Mouse (Mus musculus) kidney, embryonic 14.5 days (tissue): ENCODE data around the gene Esp22. TPM values are rescaled to one million over a fixed set of nuclear protein-coding genes. Genes with fewer than 3 reads are reported as not detected.
"Not testable (repeated sequence)": the region's sequence is repeated elsewhere in the genome, so short reads cannot be mapped to it uniquely, and the experiment has no call there.

Source experiments
- ATAC-seq: fragments of 200-750 bp; cut with Nextera tagmentation; 2 replicates; pipeline ENCODE4 v1.8.0; 2017; ENCODE audit warnings: moderate number of reproducible peaks, mild to moderate bottlenecking, moderate TSS enrichment, moderate library complexity; ENCODE audit not compliant: low FRiP score, low TSS enrichment
- H3K27ac ChIP-seq: fragments of 300-500 bp; sonication (generic); 2 replicates; pipeline ENCODE4 v1.5.1; 2014; ENCODE audit warnings: low read depth, mild to moderate bottlenecking, low read length, moderate library complexity, mixed read lengths
- H3K27me3 ChIP-seq: fragments of 300-500 bp; sonication (generic); 2 replicates; pipeline ENCODE4 v1.6.1; 2014; ENCODE audit warnings: mild to moderate bottlenecking, low read length; ENCODE audit not compliant: control insufficient read depth, insufficient read depth
- H3K36me3 ChIP-seq: fragments of 300-500 bp; sonication (generic); 2 replicates; pipeline ENCODE4 v1.6.1; 2014; ENCODE audit warnings: low read length, mixed read lengths; ENCODE audit not compliant: control insufficient read depth, insufficient read depth
- H3K4me1 ChIP-seq: fragments of 300-500 bp; sonication (generic); 2 replicates; pipeline ENCODE4 v1.6.1; 2014; ENCODE audit warnings: low read length, mixed read lengths; ENCODE audit not compliant: control insufficient read depth, insufficient read depth
- H3K4me2 ChIP-seq: fragments of 300-500 bp; sonication (generic); replicated peaks from 2 replicates; pipeline ENCODE4 v1.6.1; 2014; ENCODE audit warnings: low read depth, mild to moderate bottlenecking, low read length
- H3K4me3 ChIP-seq: fragments of 300-500 bp; sonication (generic); 2 replicates; pipeline ENCODE4 v1.5.1; 2014; ENCODE audit warnings: mild to moderate bottlenecking, low read length
- H3K9ac ChIP-seq: fragments of 300-500 bp; sonication (generic); 2 replicates; pipeline ENCODE4 v1.6.1; 2014; ENCODE audit warnings: low read depth, mild to moderate bottlenecking, low read length, moderate library complexity
- H3K9me3 ChIP-seq: fragments of 300-500 bp; sonication (generic); 2 replicates; pipeline ENCODE4 v1.6.1; 2016; ENCODE audit warnings: low read length; ENCODE audit not compliant: control insufficient read depth
- WGBS: fragments of 180-500 bp; shearing (Covaris S2); extraction: QIAGEN DNeasy Blood & Tissue Kit; methylation state at CpG from one replicate; pipeline ENCODE4 v1.1.7; 2014; 5-methylcytosine and 5-hydroxymethylcytosine counted together
- polyA plus RNA-seq: library from polyadenylated mRNA; unstranded; fragments of >200 nt; fragmentation: Nextera tagmentation; extraction: Ambion mirVana; gene quantifications from 2 replicates; pipeline ENCODE4 v1.2.1, GENCODE M21; 2014

Gene Esp22
- polyA plus RNA-seq: not detected in 2 replicates

DNA sequence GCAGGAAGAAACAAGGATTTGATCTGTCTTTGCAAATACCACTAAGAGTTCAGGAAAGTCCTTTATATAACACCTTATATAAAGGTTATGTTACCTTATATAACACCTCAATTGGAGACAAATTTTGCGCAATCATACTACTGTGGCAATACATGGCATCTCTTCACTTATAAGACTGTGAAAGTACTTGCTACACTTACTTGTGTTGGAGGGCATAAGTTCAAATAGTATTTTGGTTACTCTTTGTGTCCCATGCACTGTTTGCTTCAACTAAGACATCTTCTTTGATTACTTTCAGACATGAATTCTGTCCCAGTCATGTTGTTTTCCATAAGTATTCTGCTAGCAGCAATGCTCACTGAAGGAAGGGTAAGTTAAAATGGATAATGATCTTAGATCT is at the start of gene Esp22:
TSS of gene Esp22 (plus strand) at position 301 of the 400 bp plus-strand sequence.
- Histone ChIP-seq H3K4me1 (no peaks in the 10 kb centered on the region), H3K27me3 (no peaks in the 10 kb centered on the region), H3K9ac (no peak within 1 kb of the TSS), H3K27ac (no peak within 1 kb of the TSS), H3K4me3 (no peak within 1 kb of the TSS), H3K9me3 (peaks cover 3% of the 10 kb centered on the region; the same call in 1 of the 2 replicates), H3K36me3 (no peaks in the 10 kb centered on the region), H3K4me2 (no peak within 1 kb of the TSS)
- WGBS: 97% methylated on average over 1 of the region's 1 CpGs
- no peak for ATAC-seq

DNA sequence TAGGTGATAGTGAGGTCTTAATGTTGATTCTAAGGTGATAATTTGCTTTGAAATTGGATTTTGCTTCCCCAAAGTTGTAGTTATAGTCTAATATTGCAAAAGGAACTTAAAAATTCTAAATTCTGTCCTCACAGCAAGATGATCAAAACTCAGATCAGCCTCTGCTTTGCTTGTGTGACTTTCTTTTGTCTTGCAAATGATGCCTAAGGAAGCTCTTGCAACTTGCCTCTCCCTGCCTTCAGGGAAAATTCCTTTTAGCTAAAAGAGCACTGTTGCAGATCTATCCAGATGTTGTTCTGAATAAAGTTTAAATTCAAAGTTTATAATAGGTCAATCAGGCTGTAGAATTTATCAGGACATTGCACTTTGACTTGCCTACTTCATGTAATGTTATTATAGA is 31.5 kb upstream of the Esp22 start:
- no peak overlapping the region for H3K27ac ChIP-seq
- H3K27me3 ChIP-seq: no peaks in the 10 kb centered on the region
- no peaks in the 10 kb centered on the region for H3K36me3 ChIP-seq
- peaks cover 15% of the 10 kb centered on the region for H3K9me3 ChIP-seq
- no peak for ATAC-seq
- no peak overlapping the region for H3K4me2 ChIP-seq
- H3K4me1 ChIP-seq: no peaks in the 10 kb centered on the region
- no peak overlapping the region for H3K4me3 ChIP-seq
- no peak overlapping the region for H3K9ac ChIP-seq

DNA sequence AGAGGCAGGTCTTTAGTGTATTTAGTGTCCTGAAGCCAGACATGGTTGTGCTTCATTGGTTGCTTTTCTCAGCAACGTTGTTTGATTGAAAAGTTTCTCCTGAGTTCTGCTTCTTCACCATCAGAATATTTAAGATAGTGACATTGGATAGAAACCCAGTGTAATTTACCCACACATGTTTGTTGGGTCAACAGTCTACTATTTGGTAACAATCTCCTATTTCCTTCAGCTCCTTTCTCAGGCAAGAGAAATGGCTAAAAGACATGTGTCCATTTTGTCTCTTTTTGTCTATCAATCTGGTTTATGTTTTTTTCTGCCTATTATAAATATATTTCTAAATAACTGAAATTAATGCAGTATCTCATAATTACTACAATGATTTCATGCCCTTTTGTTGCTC is 18.2 kb upstream of the Esp22 start, which contains the start of gene Esp23:
TSS of gene Esp23 (minus strand) at position 101 of the 400 bp plus-strand sequence.
- Histone ChIP-seq H3K36me3 (no peaks in the 10 kb centered on the region), H3K4me3 (no peak within 1 kb of the TSS), H3K4me2 (no peak within 1 kb of the TSS), H3K9ac (no peak within 1 kb of the TSS), H3K27me3 (no peaks in the 10 kb centered on the region), H3K9me3 (no peaks in the 10 kb centered on the region; the same call in 1 of the 2 replicates), H3K4me1 (no peaks in the 10 kb centered on the region), H3K27ac (no peak within 1 kb of the TSS)
- WGBS: 58% methylated on average over 1 of the region's 1 CpGs
- no peak for ATAC-seq

DNA sequence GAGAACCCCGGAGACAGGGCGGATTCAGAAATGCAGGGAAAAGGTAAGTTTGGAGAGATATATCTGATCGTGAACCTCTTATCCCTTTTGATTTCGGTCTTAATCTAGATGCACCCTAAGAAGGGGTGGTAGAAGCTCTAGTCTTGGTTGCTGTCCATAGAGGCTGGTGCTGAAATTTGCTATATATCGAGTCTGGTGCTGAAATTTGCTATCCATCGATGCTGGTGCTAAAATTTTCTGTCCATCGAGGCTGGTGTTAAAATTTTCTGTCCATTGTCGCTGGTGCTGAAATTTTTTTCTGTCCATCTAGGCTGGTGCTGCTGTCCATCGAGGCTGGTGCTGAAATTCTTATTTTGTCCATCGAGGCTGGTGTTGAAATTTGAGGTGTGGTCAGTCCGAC is 12.0 kb downstream of the Esp22 start:
- H3K27me3 ChIP-seq, H3K36me3 ChIP-seq, H3K4me2 ChIP-seq, H3K9ac ChIP-seq, H3K4me1 ChIP-seq, ATAC-seq, H3K4me3 ChIP-seq, H3K27ac ChIP-seq: not testable (repeated sequence)
- WGBS: 71% methylated on average over 11 of the region's 11 CpGs
- peaks cover 12% of the 10 kb centered on the region; the same call in 1 of the 2 replicates for H3K9me3 ChIP-seq

DNA sequence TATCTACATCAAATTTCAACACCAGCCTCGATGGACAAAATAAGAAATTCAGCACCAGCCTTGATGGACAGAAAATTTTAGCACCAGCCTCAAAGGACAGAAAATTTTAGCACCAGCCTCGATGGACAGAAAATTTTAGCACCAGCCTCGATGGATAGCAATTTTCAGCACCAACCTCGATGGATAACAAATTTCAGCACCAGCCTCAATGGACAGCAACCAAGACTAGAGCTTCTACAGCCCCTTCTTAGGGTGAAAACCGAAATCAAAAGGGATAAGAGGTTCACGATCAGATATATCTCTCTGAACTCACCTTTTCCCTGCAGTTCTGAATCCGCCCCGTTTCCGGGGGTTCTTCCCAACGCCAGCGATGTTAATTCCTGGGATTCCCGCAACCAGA is 34.0 kb downstream of the Esp22 start:
- not testable (repeated sequence) for H3K27me3 ChIP-seq, H3K9me3 ChIP-seq, H3K4me2 ChIP-seq, H3K4me1 ChIP-seq, H3K27ac ChIP-seq, H3K9ac ChIP-seq, H3K4me3 ChIP-seq, H3K36me3 ChIP-seq, ATAC-seq
- 75% methylated on average over 12 of the region's 12 CpGs for WGBS

Other genes with a start within 250 kb of the Esp22 start
- not detected in 2 replicates for gene Esp24, start 58.6 kb upstream of the Esp22 start, polyA plus RNA-seq
- not detected in 2 replicates for gene Gm21903, start 52.0 kb upstream of the Esp22 start, polyA plus RNA-seq
- gene Esp23, start 18.3 kb upstream of the Esp22 start, polyA plus RNA-seq: not detected in 2 replicates